Mouse (Mus musculus): Measurements from ENCODE around the gene Macrod1. TPM values are rescaled to one million over a fixed set of nuclear protein-coding genes. Genes with fewer than 3 reads are reported as not detected.
"Not testable (repeated sequence)": the region's sequence is repeated elsewhere in the genome, so short reads cannot be mapped to it uniquely, and the experiment has no call there.

The Macrod1 gene
- total RNA-seq, 2 experiments from 2014 or later, result 4.4 to 5.2 TPM

GRCm38 (mm10) chr19:7055173-7055572, 1.4 kb upstream of the Macrod1 start:
- DNase-seq (ENCODE audit: low spot score in 2 of 2), result no peak

GRCm38 (mm10) chr19:7057126-7057721, 614 bp downstream of the Macrod1 start:
- peak; percentile 49 to 59 for DNase-seq (ENCODE audit: low spot score in 2 of 2)

GRCm38 (mm10) chr19:7057722-7058207, 1.2 kb downstream of the Macrod1 start:
- DNase-seq (ENCODE audit: low spot score in 2 of 2), result peak; percentile 59 to 73

- DNase-seq (ENCODE audit: low spot score in 2 of 2), result peak in 1 of 2 experiments; percentile 11
These were observed 1.9 kb downstream of the Macrod1 start for GRCm38 (mm10) chr19:7058541-7058940.

- no peak for DNase-seq (ENCODE audit: low spot score in 2 of 2)
These were observed 5.5 kb downstream of the Macrod1 start for GRCm38 (mm10) chr19:7062110-7062509.

- peak in 1 of 2 experiments; percentile 31 for DNase-seq (ENCODE audit: low spot score in 2 of 2)
These were observed 6.3 kb downstream of the Macrod1 start for GRCm38 (mm10) chr19:7062916-7063315.

- DNase-seq (ENCODE audit: low spot score in 2 of 2), result peak; percentile 87 to 91
These were observed 8.0 kb downstream of the Macrod1 start for GRCm38 (mm10) chr19:7064571-7064970.

GRCm38 (mm10) chr19:7066034-7066827, 9.6 kb downstream of the Macrod1 start:
- DNase-seq (ENCODE audit: low spot score in 2 of 2), result peak in 1 of 2 experiments; percentile 62

GRCm38 (mm10) chr19:7066828-7067342, 10.3 kb downstream of the Macrod1 start:
- no peak for DNase-seq (ENCODE audit: low spot score in 2 of 2)

GRCm38 (mm10) chr19:7067344-7068050, 10.9 kb downstream of the Macrod1 start:
- peak in 1 of 2 experiments; percentile 38 for DNase-seq (ENCODE audit: low spot score in 2 of 2)

- peak; percentile 92 to 93 for DNase-seq (ENCODE audit: low spot score in 2 of 2)
These were observed 11.5 kb downstream of the Macrod1 start for GRCm38 (mm10) chr19:7068136-7068535.

GRCm38 (mm10) chr19:7068661-7069531, 12.3 kb downstream of the Macrod1 start:
- peak in 1 of 2 experiments; percentile 47 for DNase-seq (ENCODE audit: low spot score in 2 of 2)

- DNase-seq (ENCODE audit: low spot score in 2 of 2), result peak in 1 of 2 experiments; percentile 27
These were observed 13.5 kb downstream of the Macrod1 start for GRCm38 (mm10) chr19:7069781-7070763.

- no peak for DNase-seq (ENCODE audit: low spot score in 2 of 2)
These were observed 14.2 kb downstream of the Macrod1 start for GRCm38 (mm10) chr19:7070775-7071174.

- DNase-seq (ENCODE audit: low spot score in 2 of 2), result no peak
These were observed 15.6 kb downstream of the Macrod1 start for GRCm38 (mm10) chr19:7072221-7072620.

- no peak for DNase-seq (ENCODE audit: low spot score in 2 of 2)
These were observed 17.6 kb downstream of the Macrod1 start for GRCm38 (mm10) chr19:7073997-7074781.

GRCm38 (mm10) chr19:7075336-7075735, 18.7 kb downstream of the Macrod1 start:
- DNase-seq (ENCODE audit: low spot score in 2 of 2), result not testable (repeated sequence)

- DNase-seq (ENCODE audit: low spot score in 2 of 2), result no peak
These were observed 21.1 kb downstream of the Macrod1 start for GRCm38 (mm10) chr19:7077666-7078065.
